Mouse (Mus musculus) embryo, embryonic 10 days (tissue): ENCODE measurements around the gene Foxa2.

Source experiments
- DNase-seq: peaks from one replicate; pipeline ENCODE4 v3.0.0-alpha.2; 2015; ENCODE audit warnings: low spot score

Foxa2 gene

GRCm38 (mm10) chr2:148039351-148040235 is 7.2 kb downstream of the Foxa2 start:
- no peak for DNase-seq

GRCm38 (mm10) chr2:148038366-148039310 is 8.1 kb downstream of the Foxa2 start:
- DNase-seq, result no peak

DNA sequence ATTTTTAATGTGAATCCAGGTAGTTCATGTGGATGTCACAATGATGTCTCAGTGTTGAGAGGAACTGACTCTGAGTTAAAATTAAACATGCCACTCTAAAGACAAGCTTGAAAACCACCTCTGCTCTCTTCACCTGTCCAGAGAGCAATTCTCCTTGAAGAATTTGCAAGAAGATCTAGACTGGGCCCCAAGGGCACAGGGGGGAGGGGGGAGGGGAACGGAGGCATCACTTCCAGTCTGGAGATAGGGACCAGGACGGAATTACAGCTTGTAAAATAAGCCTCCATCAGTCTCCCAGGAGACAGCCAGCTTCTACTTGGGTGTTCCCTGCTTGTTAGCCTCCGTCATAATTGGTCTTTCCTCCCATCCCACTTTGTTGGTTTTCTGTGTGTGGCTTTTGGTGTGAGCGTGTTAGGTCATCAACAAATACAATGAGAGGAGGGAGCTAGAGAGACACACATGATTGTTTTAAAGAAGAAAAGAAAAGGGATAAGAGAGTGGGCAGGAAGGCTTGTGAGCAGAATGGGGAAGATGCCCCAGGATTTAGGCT is 10.1 kb downstream of the Foxa2 start:
- DNase-seq, result no peak

- peak; percentile 3 for DNase-seq
Measured at GRCm38 (mm10) chr2:148030991-148031675, 15.6 kb downstream of the Foxa2 start.

- peak; percentile 50 for DNase-seq
Measured at GRCm38 (mm10) chr2:148030613-148030935, 16.2 kb downstream of the Foxa2 start.

GRCm38 (mm10) chr2:148029751-148030612 is 16.8 kb downstream of the Foxa2 start:
- DNase-seq, result no peak

GRCm38 (mm10) chr2:148029050-148029608 is 17.6 kb downstream of the Foxa2 start:
- no peak for DNase-seq

GRCm38 (mm10) chr2:148026366-148026765 is 20.4 kb downstream of the Foxa2 start:
- no peak for DNase-seq

- no peak for DNase-seq
Measured at GRCm38 (mm10) chr2:148025481-148025880, 21.3 kb downstream of the Foxa2 start.

DNA sequence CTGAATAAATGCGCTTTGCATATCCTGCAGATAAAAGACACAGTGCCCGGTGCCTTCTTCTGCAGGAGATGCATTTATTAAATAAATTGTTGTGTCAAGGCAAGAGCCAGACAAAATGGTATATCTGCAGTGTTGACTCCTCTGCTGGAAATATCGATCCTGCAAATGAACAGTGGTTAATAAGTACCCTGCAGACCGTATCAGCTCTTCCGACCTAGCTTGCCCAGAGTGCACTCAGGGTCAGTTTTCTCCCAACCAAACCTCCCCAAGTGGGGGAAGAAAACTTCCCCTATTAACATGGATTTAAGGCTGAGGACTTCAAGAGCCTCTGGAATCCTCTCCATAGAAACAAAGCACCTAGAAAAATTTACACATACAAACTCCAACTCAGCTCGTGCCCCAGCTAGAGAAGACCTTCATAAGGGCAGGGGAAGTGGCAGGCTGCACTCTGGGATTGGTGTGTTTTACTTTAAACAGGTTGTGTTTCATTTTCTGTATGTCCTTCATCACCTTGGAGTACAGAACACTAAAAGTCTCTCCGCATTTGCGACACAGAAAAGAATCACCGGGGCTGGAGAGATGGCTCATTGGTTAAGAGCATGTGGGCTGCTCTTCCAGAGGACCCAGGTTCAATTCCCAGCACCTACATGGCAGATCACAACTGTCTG is 22.4 kb downstream of the Foxa2 start:
- no peak for DNase-seq

GRCm38 (mm10) chr2:148023340-148023806 is 23.4 kb downstream of the Foxa2 start:
- DNase-seq, result peak; percentile 56

DNA sequence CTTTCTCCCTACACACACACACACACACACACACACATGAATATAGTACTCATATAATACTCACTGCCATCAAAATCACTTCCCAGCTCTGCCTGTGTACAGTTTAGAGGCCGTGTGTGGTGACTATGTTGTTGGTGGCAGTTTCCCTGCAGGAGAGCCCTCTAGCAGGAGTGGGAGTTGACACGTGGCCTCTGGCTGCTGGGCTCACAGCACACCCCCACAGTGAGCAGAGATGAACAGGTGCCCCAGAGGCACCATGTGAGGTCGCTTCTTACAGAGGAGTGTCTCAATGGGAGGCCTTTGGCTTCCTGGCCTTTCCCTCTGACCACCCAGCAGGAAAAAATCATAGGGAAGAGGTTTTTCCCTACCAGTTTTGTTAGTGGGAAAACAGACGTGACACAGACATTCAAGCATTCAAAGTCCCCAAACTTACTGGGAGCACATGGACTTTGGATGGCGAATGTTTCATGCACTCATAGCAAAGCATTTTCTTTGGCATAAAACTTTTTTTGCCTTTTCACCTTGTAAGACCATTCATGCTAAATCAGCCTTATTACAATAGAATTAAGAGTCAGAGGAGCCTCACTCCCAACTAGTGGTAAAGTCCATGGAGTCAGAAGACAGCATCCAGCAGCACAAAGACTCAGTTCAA is 24.7 kb downstream of the Foxa2 start:
- DNase-seq, result no peak

- DNase-seq, result no peak
Measured at GRCm38 (mm10) chr2:148021016-148021415, 25.8 kb downstream of the Foxa2 start.

DNA sequence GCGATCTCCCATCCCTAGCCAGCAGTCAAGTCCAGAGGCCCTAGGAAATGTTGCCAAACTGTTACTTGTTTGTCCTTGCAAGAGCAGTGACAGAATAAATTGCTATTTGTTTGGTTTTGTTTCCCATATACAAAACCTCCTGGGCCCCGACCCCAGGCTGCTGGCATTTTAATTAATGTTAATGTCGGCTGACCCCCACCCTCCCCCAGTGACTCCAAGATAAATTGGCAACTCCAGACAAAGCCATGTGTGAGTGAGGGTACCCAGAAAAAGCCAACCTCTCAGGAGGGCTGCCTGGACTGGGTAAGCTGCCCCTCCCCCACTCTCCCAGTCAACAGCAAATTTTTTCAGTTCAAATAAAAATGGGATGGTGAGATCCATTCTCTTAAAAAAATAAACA is 26.6 kb downstream of the Foxa2 start:
- no peak for DNase-seq

- DNase-seq, result no peak
Measured at GRCm38 (mm10) chr2:148017782-148018690, 28.7 kb downstream of the Foxa2 start.

DNA sequence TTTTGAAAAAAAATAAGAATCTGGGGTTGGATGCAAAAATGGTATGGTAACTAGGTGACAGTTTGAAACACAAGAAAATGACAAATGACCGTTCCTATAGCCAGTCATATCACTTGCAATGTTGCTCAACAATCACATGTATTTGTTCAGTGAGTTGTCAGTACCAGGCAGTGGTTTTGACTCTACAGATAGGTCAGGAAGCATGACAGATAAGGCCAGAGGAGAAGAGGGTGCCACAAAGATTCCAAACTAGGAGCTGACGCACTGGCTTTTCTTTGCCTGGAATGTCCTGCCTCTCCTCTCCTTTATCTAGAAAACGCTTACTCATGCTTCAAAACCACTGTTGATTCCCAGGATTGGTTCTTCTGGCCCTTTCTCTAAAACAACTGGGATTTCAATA is 33.4 kb downstream of the Foxa2 start:
- no peak for DNase-seq

DNA sequence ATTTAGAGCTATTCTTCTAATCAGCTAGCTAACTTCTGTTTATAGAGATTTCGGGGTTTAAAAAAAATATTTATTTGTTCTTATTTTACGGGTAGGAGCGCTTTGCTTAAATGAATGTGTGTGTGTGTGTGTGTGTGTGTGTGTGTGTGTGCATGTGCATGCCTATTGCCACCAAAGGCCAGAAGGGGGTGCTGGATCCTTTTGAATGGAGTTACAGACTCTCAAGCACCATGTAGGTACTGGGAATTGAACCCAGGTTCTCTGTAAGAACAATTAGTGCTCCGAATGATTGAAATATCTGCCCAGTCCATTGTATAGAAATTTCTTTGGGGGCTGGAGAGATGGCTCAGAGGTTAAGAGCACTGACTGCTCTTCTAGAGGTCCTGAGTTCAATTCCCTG is 37.7 kb downstream of the Foxa2 start:
- DNase-seq, result no peak
